12 mouse cellular contexts compared by ENCODE assay signal in genomic region chr7:121152186-121152585, GRCm38 (mm10).
"Had no signal": no experiment of that assay in that cellular context is flagged by ENCODE, and none has a peak within 500 bp of the region (broad histone marks: within the 10 kb centered on the region; RNA-seq: fewer than 3 reads in every experiment).

No protein-coding gene starts in this region.

- DNase-seq: kidney, postnatal 25 days; layer of hippocampus, adult 9-11 months; layer of hippocampus, postnatal 36 days; liver, embryonic 13.5 days; lung, adult 2 months; lung, postnatal 14 days; lung, postnatal 4 days; midbrain, embryonic 14.5 days; right cerebral cortex, adult 18-20 months; right cerebral cortex, postnatal 14 days; right cerebral cortex, postnatal 4 days; thymus, postnatal 25 days had no signal
